Mouse (Mus musculus) R1 (cell line): ENCODE measurements around the gene Sec24c.
"Not testable (repeated sequence)": the region's sequence is repeated elsewhere in the genome, so short reads cannot be mapped to it uniquely, and the experiment has no call there.

Experiments
- DNase-seq: peaks from one replicate; pipeline ENCODE4 v3.0.0-alpha.2; 2018; ENCODE audit warnings: low read depth, low spot score

Gene Sec24c

DNA sequence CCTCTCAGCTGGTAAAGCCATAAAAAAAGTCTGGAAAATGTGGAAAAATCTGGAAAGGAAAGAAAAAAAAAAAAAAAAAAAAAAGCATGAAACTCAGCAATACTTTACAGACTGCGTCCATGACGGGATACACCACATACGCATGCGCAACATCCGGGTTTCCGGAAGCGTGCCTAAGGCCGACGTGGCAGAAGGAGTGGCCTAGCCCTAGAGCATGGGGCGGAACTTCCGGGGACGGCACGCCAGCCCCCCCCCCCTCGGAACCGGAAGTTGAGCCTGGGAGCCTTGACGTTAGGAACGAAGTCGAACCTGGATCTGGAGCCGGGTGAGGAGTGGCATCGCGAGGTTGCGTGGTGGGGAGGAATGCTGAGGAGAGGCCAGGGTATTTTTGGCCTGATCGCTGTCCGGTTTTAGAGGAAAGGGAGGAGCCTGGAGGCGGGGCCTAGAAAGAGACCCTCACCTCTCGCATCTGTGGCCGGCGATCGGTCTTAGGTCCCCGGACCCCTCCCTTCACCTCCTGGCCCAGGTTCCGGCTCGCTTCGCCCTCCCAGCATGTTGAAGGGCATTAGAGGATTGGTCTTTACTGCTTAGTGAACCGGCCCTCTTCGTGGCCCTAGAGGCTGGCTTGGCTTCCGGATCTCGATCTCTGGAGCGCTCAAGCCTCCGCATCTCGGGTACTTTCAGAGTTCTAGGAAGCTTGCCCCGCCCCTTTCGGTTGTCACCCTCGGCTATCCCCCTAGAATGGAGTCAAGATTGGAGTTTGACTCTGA, at the start of gene Sec24c:
Gene Sec24c (plus strand): TSS at position 245 of the 770 bp plus-strand sequence.
- DNase-seq: peak; percentile 99

DNA sequence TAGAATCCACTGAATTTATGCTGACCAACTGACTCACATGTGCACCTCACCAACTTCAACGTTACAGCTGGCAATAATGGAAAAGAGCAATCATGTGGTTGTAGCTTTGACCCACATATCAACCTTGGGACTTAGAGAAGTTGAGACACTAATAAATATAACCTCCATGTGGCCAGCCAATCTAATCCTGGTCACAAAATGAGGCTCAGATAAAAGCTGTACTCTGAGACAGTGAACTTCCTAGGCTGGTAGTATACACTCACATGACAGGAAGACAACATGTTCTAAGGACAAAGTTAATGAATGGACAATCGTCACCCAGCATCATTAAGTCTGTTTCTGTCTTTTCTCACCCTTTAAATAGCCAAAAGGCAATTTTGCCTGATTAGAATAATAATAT, 47.7 kb upstream of the Sec24c start:
- DNase-seq: no peak

DNA sequence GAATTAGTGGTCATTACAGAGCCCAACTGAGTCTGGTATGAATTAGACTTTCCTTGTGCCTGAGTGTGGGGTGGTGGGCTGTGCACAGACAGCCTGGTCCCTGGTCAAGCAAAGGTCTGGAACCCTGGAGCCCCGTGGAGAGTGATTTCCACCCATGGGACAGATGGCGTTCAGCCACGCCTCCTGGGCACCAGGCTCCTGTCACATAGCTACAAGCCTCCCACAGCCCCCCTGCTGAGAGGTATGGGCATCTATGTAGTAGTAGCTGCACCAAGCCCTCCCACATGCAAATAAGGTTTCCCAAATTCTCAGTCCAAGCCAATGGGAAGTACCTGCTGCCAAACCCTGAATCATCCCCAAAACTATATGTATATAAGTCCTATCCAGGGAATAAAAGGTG, 47.1 kb upstream of the Sec24c start:
- peak; percentile 18 for DNase-seq

DNA sequence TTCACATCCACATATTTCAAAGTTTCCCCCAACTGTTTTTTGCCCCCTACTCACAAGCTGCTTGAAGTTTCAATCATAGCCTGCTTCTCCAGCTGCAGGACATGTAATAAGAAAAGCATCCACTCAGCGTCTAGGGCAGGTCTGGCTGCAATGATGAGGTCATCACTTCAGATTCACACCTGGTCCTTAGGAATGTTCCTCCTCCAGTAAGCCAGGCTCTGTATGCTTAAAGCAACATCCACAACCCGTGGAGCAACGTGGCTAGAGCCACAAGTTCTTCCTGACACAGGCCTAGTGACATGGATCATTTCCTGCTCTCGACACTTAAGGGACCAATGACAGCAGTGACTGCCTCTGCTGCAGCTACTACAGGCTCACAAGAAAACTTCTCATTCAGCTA, 42.9 kb upstream of the Sec24c start:
- DNase-seq: peak; percentile 33

DNA sequence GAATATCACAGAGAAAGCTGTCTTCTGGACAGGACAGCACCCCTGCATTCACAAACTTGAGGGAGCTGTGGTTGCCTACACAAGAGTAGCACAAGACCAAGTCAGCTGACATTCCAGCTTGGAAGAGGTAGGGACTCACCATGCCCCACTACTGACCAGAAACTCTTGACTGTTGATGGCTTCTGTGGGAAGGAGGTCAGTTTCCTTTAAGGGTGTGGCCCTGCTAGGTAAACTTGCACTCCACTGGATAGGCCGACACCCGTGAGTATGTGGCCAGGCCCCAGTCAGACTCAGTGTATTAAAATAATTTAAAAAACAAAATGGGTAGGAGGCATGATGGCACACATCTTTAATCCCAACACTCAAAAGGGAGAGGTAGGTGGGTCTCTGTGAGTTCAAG, 38.6 kb upstream of the Sec24c start:
- no peak for DNase-seq

DNA sequence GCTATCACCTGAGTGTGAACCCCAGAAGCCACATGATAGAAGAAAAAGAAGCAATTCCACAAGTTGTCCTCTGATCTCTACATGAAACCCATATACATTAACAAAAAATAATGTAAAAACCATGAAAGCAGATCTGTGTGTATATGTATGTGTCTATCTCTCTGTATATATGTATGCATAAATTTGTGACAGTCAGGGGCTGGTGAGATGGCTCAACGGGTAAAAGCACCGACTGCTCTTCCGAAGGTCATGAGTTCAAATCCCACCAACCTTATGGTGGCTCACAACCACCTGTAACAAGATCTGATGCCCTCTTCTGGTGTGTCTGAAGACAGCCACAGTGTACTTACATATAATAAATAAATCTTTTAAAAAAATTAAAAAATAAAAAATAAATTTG, 37.1 kb upstream of the Sec24c start:
- DNase-seq: not testable (repeated sequence)

DNA sequence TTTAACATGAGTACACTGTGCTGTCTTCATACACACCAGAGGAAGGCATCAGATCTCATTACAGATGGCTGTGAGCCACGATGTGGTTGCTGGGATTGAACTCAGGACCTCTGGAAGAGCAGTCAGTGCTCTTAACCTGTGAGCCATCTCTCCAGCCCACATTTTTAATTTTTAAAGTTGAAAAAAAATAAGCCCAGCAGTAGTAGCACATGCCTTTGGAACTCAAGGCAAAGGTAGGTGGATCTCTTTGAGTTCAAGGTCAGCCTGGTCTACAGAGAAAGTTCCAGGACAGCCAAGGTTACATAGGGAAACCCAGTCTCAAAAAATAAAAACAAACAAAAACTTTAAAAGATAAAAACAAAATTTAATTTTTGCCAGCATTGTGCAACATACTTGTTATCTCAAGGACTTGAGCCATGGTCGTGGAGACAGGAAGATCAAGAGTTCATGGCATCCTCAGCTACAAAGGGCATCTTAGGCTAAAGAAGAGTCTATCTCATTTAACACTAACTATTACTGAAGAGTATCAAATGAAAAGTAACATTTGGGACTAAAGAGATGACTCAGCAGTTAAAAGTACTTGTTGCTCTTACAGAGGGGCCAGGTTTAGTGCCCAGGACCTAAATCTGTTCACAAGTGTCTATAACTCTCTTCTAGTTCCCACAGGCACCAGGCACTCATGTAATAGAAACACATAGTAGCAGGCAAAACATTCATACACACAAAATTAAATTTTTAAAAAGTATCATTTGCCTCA, 36.1 kb upstream of the Sec24c start:
- DNase-seq: no peak

DNA sequence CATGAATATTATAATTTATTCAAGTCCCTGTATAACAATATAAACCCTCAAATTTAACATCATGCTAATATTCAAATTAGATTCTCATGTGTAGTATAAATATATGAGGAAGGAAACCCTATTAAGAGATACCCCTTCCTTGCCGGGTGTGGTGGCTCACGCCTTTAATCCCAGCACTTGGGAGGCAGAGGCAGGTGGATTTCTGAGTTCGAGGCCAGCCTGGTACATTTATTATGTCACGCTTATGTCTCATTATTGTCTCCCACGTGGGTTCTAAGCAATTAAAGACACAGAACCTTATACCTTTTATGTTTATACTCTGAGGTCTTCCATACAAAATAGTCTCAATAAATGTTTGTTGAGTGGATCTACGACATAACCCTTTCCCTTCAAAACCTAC, 35.4 kb upstream of the Sec24c start:
- no peak for DNase-seq

DNA sequence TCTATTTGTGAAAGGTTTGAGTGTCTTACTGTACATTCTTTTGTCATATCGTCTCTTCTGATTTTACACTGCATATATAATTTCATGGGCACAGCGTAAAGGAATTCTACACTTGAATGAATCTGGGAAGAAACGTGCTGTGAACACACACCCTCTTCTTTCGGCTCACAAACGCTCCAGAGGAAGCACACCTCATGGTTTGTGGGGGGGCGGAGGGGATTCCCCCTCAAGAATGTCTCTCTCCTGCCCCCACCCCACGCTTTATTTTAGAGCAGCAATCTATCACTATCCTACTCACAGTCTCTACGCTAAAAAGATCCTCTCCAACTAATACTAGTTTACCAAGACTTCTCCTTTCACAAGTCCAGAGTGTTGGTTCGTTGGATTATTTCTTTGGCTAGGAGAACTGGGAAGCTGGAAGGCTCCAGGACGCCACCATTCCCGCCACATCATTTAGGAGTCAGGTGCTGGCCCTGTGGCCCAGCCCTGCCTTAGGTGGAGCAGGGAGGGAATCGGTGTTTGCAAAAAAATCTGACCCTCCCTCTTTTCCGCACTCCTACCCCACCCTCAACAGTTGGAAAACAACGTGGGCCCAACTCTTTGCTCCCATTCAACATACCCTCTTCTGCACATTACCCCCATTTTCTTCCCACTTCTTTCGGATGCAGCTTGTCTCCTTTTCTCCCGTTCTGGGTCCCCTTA, 34.0 kb upstream of the Sec24c start:
- peak; percentile 91 for DNase-seq

DNA sequence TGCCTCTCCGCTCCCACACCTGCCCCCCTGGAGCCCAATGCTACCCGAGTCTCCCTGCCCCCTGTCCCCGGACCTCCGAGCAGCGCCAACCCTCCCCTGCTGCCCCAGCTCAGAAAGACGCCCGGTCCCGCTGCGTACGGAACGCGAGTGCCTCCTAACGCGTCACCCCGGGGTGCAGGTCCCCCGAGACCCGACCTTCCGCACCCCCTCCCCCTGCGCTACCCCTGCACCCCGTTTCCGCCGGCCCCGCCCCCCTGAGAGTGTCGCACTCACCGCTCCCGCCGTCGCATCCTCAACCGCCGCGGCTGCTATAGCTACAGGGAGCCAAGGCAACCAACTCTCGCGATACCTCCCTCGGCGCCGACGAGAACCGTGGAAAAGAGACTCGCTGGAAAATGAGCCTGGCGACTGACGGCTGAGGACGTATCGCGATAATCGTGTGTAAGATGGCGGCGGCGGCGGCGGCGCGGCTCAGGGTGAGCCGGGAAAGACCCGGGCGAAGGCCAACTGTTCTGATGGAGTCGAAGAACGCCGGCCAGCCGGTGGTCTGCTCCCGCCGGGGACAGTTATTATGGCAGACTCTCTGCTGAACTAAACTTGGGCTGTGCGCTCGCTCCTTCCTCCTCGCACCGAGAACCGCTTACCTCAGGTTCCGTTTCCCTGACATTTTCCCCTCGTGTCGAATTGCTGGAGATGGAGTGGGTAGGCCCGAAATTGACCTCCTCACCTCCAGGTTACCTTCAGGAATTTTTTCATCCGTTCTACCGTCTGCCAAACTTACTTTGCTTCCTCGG, 33.3 kb upstream of the Sec24c start, which contains the start of gene Usp54:
Gene Usp54 (minus strand): TSS at position 420 of the 794 bp plus-strand sequence.
- peak; percentile 99 for DNase-seq

DNA sequence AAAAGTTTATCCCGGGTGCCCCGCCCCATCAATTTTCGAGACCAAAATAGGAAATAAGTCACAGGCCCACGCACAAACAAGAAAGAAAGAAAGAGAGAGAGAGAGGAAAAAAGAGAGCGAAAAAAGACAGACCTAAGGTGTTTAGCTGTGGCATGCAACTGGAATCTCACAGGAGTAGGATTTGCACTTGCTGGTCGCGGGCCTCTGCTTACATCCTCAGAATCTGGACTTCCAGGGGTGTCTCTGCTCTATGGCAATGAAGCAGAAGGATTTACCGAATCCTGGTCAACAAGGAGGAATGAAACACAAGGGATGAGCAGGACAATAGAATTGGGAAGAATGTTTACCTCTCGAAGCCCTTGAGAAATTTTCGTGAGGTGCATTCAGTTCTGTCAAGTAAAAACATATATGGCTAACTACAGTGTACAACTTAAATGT, 32.7 kb upstream of the Sec24c start:
- DNase-seq: peak; percentile 35

DNA sequence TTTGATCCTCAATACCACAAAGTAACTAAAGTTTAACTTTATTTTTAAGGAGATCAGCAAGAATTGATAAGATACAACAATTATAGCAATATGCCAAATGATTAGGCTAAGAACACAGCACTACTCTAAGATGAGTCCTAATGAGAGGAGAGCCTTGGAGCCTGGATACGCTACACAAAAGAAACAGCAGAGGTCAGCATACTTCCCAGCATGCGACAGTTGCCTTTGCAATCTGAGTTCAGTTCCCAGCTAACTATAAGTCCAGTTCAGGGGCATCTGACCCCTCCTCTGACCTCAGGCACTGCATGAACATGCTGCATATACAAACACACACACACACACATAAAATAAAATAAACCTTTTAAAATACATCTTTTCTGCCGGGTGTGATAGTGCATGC, 28.6 kb upstream of the Sec24c start:
- DNase-seq: no peak

DNA sequence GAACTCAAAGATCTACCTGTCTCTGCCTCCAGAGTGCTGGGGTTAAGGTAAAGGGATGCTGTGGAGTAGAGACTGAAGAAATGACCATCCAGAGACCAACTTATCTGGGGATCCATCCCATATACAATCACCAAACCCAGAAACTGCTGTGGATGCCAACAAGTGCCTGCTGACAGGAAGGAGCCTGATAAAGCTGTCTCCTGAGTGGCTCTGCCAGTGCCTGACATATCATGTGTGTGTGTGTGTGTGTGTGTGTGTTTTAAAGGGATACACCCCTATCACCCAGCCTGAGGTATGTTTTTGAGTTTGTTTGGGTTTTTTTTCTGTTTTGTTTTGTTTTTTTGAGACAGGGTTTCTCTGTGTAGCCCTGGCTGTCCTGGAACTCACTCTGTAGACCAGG, 27.7 kb upstream of the Sec24c start:
- no peak for DNase-seq

DNA sequence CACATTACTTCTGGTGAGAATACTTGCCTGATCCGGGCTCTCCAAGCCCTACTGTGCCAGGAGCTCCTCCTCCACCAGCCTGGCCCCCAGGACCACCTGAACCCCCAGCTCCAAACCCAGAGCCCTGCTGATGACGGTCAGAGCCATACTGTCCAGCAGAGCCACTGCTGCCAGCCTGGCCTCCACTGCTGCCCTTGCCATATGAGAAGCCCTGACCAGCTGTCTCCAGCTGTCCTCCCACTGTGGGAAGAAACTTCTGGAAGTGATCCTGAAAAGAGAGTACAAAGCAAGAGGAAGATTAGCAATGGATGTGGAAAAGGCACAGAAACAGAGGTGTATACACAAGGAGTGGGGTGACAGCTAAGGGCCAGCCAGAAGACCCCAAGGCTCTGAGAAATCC, 23.1 kb upstream of the Sec24c start:
- no peak for DNase-seq

DNA sequence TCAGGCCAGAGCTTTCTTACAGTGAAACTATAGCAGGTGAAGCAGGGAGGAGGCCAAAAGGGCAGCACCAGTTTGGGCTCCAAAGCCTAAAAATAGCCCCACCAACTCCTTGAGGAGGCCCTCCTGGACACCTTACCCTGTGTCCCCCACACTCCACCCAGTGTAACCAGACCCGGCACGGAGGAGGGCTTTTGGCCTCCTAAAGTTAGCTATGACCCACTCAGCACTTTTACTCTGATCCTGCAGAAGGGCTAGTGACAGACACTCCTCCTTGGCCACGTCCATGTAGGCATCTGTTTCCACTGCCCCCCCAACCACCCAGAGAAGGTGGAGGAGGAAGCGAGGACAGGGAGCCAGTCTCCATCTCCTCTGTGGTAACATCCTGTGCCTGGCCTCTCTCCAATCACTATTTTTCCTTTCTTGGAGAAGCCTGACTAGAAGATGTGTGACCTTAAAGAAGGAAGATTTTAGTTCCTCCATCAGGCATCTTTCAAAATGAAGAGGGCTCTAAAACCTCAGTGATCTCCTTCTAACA, 22.3 kb upstream of the Sec24c start:
- no peak for DNase-seq

DNA sequence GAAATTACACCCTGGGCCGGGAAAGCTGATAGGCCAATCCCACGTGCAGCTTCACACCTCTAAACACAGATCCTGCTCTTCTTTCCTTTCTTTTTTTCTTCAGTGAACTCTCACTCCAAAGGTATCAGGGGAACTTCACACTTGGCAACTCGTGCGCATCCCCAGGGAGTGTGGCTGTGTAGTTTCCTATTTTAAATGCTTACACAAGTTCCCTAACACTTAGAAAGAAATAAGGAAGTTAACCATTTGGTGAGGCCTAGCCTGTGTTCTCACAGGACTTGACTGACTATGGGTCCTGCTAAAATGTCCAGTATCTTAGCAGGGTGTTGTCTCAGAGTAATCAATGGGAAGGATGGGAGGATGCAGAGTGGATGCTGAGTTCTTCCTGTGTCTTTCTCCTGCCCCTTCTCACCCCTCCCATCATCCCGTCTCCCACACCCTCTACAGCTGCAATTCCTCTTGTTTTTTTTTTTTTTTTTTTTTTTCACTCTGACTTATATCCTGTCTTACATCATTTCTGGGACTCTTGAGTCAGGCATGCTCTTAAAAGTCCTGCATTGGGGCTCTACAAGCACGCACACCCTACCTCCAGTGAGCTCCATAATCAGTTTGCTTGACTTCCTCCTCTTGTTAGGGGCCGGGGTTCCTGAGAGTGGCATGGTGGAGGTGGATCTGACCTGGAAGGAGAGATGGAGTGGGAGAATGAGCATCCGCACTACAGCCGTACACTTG, 19.3 kb upstream of the Sec24c start:
- DNase-seq: no peak

DNA sequence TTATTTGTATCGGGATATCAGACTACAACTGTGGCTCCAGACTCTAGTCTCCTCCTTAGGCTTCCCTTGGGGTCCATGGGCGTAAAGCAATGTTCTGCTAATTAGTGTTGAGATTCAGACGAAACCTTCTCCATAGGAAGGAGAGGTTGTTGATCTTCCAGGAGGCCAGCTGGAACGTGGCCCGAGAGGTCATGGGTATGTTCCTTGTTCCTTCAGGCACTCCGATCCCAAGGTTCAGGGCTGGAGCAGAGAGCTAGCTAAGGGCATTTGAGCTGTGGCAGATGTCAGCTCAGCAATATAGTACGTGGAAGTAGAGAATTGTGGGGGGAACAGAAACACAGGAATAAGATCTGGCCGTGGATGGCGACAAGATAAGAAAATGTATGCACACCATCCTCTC, 18.4 kb upstream of the Sec24c start:
- no peak for DNase-seq

DNA sequence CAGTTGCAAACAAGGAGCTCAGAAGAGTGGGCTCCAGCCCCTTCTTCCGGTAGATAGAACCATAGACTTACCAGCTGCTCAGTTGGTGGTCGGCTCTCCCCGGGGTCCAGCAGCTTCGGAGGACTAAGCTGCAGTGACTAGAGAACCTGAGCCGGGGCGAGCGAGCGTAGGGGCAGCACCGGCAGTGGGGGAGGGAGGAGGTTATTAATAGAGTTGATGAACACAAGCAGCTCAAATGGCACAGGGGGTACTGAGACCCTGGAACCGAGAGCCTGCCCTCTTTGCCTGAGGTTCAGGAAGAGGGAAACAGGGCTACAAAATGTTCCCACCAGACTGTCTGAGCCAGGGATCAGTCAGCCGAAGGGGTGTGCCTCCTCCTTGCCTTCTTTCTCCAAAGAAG, 17.7 kb upstream of the Sec24c start, which contains the start of gene Myoz1:
Gene Myoz1 (minus strand): TSS at position 180 of the 400 bp plus-strand sequence.
- DNase-seq: no peak

DNA sequence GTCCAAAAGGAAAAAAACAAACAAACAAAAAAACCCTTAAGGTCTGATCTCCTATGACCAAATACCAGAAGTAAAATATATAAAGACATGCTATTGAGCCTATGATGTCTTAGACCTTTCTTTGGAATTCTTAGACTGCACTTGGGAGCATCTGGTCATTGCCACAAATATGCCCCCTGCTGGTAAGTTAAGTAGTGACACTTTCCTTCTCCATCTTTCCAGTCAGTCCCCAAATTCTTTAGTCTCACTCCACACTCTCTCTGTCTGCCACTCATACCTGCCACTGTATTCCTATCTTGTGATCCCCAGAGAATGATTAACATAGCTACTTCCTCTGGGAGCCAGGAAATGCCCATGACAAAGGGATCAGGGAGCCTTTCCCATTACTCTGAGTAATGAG, 15.8 kb upstream of the Sec24c start:
- DNase-seq: peak; percentile 77

DNA sequence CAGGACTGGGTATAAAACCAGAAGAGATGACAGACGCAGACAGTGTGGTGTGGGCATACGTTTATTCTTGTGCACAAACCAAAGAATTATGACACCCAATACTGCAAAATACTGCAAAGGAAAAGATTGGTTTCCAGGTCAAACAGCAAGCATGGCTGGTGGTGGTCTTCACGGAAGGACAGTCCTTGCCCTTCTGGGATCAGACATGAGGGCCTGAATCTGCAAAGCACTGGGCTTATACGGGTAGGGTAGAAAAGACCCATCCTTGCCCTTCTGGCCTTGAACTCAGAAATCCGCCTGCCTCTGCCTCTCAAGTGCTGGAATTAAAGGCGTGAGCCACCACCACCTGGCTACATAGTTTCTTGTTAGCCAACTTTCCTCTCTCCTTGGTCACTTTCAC, 15.2 kb upstream of the Sec24c start:
- DNase-seq: no peak

DNA sequence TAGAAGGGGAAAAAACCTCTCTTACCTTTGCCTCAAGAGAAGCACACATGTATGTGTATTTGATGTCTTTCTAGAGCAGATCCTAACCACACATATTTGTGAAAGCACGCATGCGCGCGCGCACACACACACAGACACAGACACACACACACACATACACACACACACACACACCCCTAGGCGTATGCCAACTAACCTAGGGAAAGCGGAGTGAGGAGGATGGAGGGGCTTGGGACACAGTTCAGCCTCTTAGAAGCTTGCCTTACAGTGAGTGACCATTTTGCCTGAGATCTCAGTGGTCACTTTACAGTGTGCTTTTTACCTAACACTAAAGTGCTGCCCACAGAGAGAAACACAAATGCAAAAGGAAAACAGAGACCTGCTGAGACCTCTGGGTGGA, 14.4 kb upstream of the Sec24c start:
- no peak for DNase-seq
